Mouse (Mus musculus) heart, postnatal 0 days (tissue): ENCODE data around the gene Mrpl39.

Experiments
- CTCF ChIP-seq: IDR thresholded peaks from 2 replicates; pipeline ENCODE4 v1.5.1; 2016; ENCODE audit warnings: antibody characterized with exemption, control low read depth, low read depth
- EP300 ChIP-seq: IDR thresholded peaks from 2 replicates; pipeline ENCODE4 v1.6.1; 2016; ENCODE audit warnings: antibody characterized with exemption, low read depth

- TF ChIP-seq EP300 (no peak), CTCF (no peak)
Measured at GRCm38 (mm10) chr16:84770891-84771290, 35.3 kb upstream of the Mrpl39 start.
